Mouse (Mus musculus) embryo, embryonic 9.5 days (tissue): ENCODE results near the gene Vwa3a.

Experiments used
- DNase-seq: peaks from one replicate; pipeline ENCODE4 v3.0.0-alpha.2; 2017; ENCODE audit errors: extremely low spot score

The Vwa3a gene

DNA sequence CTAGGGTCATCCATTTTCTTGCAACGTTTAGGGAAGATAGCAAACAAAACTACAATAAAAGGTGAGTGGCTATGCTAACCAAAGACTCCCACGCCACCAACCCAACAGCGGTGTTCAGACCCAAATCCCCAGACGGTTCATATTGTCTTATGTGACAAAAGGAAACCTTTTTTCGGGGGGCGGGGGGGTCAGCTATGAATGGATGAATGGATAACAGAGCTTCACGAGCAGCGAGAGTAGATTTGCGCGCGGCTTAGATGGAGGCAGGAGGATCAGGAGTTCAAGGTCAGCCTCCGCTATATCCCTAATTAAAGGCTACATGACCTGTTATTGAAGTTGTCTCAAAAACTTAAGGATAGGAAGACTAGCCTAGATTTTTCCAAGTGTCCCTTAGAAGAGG is 97.2 kb downstream of the Vwa3a start:
- peak; percentile 72 for DNase-seq

- no peak for DNase-seq
Observed at GRCm38 (mm10) chr7:120838436-120839160, 99.5 kb downstream of the Vwa3a start.

DNA sequence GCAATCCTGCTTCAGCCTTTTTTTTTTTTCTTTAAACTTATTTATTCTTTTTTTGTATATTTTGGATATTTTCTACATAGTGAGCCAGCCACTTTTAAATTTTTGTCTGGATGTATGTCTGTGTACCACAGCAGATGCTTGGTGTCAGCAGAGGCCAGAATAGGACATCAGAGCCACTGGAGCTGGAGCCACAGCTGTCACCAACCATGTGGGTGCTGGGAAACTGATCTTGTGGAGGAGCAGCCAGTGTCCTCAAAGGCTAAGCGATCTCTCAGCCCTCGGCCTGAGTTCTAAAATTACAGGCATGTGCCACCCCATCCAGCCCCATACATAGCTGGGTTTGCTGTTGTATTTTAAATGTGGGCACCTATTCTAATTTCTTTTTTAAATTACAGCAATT is 100.7 kb downstream of the Vwa3a start:
- no peak for DNase-seq

- DNase-seq: peak; percentile 95
Observed at GRCm38 (mm10) chr7:120842345-120843036, 103.4 kb downstream of the Vwa3a start, which contains the start of gene Eef2k. TSS of gene Eef2k (plus strand) at chr7:120842831.

DNA sequence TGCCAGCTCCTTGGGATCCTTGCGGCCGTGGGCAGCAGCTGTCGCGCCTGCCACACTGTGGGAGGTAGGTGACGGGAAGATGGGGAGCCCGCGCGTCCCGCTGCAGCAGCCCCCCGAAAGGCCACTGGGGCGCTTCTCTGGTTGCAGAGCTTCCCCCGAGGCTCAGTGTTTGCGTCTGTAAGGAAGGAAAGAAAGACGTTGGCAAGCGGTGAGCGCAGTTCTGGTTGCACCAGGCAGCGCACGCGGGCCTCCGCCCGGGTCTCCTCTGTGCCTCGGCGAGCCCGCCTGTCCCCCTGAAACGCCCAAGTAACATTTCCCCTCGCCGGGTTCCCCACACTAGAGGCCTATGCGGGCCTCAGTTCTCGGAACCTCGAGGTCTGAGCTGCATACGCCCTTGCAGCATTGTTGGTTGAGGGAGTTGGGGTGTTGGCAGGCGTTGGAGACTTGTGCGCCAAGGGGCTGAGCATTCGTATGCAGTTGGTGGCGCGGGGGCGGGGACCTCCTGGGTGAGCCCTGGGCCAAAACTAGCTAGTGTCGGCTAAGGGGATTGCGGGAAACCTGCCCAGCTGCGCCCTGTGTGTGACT is 104.0 kb downstream of the Vwa3a start:
- DNase-seq: peak; percentile 82

DNA sequence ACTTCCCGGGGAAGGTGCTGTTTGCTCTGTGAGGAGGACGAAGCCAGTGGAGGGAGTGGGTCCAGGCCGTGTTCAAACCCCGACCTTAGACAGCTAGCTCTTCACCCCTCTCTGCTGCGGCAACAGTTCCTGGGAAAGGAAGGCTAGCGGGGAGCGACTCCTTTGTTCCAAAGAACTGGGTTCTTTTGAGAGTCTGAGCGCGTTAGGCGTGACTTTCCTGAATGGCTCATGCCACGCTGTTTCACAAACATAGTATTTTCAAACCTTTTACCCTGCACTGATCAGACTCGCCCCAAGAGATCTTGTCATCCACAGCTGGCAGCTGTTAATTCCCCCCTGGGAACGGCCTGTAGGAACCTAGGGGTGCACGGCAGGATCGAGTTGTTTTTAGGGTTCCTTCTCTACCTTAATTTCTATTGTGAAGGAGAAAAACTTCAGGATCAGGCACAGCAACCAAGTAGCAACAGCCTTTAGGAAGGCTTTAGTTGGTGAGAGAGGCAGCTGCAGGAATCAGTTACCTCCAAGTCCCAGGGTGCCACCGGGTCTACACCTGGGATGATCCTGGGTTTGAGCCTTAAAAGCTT is 104.8 kb downstream of the Vwa3a start:
- peak; percentile 27 for DNase-seq

GRCm38 (mm10) chr7:120844689-120845088 is 105.6 kb downstream of the Vwa3a start:
- no peak for DNase-seq

GRCm38 (mm10) chr7:120848831-120849512 is 109.9 kb downstream of the Vwa3a start:
- DNase-seq: no peak

DNA sequence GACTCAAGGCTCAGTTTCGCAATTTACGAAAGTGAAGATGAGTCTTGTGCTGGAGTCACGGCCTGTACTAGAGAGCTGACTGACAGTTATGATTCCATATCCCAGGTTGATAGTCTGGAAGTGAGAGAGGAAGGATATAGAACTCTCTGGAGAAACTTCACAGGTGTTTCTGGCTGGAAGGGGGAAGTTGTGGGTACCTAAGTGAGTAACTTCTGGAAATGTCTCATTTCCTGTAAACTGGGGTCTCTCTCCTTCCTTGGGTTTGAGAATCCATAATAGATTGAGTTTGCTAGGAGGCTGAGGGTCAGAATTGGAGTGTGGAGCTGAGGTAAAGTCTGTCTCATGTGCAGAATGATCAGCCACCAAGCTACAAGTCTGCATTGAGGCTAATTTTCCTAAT is 111.0 kb downstream of the Vwa3a start:
- DNase-seq: no peak
